Mouse (Mus musculus): ENCODE results near the gene Tab1. TPM values are rescaled to one million over a fixed set of nuclear protein-coding genes. Genes with fewer than 3 reads are reported as not detected.
A peak's percentile ranks its signal among the peaks of the same experiment; 100 is the strongest.

Tab1 gene
- total and polyA plus RNA-seq, 2 experiments from 2014 or later = 25.7 to 52.1 TPM

DNA sequence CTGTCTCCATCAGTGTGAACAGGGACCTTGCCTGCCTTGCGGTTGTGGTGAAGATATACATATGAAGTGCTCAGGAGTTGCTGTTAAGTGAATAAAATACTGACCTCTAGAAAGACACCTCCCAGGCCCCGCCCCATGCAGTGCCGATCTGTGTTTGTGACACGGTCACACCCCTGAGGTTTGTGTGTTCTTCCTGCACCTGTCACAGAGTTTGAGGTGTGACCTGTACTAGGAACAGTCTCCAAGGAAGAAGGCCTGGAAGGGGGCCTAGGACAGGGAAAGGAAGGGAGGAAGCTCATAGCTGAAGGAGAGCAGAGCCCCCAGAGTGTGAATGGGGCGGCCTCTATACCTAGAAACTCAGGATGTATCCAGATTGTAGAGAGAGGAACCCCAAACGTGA is 30.4 kb upstream of the Tab1 start:
- Histone ChIP-seq H3K27ac (ENCODE audit: low read depth, low read length) (no peak overlapping the region), H3K4me2 (ENCODE audit: low read depth) (no peak overlapping the region), H3K9me3 (ENCODE audit: low read length) (no peaks in the 10 kb centered on the region), H3K36me3 (ENCODE audit: insufficient read depth) (no peaks in the 10 kb centered on the region), H3K4me1 (ENCODE audit: insufficient read depth) (peaks cover 12% of the 10 kb centered on the region), H3K9ac (no peak overlapping the region), H3K4me3 (ENCODE audit: low read depth, low read length) (no peak overlapping the region), H3K27me3 (ENCODE audit: insufficient read depth, low read length) (no peaks in the 10 kb centered on the region)
- ATAC-seq = no peak
- TF ChIP-seq CTCF (IDR thresholded peaks at IDR 0.05; ENCODE audit: low read depth) = no peak
- no peak for DNase-seq
- 91% methylated on average over 6 of the region's 6 CpGs for WGBS

DNA sequence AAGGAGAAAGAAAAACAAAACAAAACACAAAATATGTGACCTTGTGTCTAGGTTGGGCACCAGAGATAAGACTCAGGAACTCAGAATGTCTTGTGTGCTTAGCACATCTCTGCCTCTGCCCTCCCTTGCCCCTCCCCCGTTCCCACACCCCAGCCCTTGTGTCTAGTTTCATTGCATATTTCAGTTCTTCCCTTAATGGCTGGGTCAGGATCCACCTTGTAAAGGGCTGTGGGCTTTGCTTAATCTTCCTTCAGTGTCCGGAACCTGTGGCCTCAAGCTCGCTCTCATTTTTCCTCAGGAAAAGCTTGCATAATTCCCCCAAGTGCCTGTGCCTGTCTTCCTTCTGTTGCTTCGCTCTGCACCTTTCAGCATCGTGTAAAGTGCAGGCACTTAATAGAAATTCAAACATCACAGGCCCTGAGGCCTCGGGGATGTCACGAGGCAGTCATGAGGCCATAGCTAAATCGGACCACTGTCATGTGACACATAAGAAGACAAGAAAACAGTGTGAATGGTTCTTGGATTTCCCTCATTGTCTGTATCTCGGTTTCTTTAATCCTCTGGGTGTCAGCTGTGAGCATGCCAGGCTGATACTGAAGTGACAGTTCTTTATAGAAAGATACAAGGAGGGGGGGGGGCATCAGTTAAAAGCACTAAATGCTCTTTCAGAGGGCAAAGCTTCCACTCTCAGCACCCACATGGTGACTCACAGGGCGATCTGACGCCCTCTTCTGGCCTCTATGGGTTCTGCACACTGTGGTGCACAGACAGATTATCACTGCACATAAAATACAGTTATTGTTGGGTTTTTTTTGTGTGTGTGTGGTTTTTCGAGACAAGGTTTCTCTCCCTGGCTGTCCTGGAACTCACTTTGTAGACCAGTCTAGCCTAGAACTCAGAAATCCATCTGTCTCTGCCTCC is 27.2 kb upstream of the Tab1 start:
- 70% methylated on average over 12 of the region's 12 CpGs for WGBS
- no peak overlapping the region for H3K4me2 ChIP-seq (ENCODE audit: low read depth)
- TF ChIP-seq CTCF (IDR thresholded peaks at IDR 0.05; ENCODE audit: low read depth) = peak; percentile 45; the same call in 1 of the 2 replicates
- ATAC-seq = peak; percentile 29; the same call in 1 of the 2 replicates
- H3K9ac ChIP-seq = 0 out of 2 replicates have a peak overlapping the region, but pooled peaks have one; percentile 18
- H3K4me1 ChIP-seq (ENCODE audit: insufficient read depth) = peaks cover 6% of the 10 kb centered on the region
- H3K9me3 ChIP-seq (ENCODE audit: low read length) = no peaks in the 10 kb centered on the region
- peaks cover 8% of the 10 kb centered on the region for H3K36me3 ChIP-seq (ENCODE audit: insufficient read depth)
- no peaks in the 10 kb centered on the region for H3K27me3 ChIP-seq (ENCODE audit: insufficient read depth, low read length)
- DNase-seq = no peak
- no peak overlapping the region for H3K4me3 ChIP-seq (ENCODE audit: low read depth, low read length)
- H3K27ac ChIP-seq (ENCODE audit: low read depth, low read length) = peak overlapping the region; percentile 5; the same call in 1 of the 2 replicates

DNA sequence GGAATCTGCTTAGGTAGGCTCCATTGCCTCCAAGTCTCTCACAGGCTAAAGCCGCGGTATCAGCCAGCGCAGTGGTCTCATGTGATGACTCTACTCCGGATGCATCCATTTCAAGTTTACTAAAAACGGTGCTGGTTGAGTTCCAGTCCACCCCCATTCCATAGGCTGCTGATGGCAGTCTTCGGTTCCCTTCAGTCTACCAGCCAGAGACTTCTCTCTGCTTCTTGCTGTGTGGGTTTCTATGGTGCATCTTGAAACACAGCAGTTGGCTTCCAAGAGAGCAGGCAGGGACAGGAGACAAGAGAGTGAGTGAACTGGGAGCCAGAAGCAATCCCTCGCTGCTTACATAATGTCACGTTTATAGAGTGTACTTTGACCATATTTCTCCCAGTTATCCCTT is 25.8 kb upstream of the Tab1 start:
- TF ChIP-seq CTCF (IDR thresholded peaks at IDR 0.05; ENCODE audit: low read depth) = no peak
- WGBS = 94% methylated on average over 8 of the region's 8 CpGs
- Histone ChIP-seq H3K9me3 (ENCODE audit: low read length) (no peaks in the 10 kb centered on the region), H3K4me3 (ENCODE audit: low read depth, low read length) (no peak overlapping the region), H3K36me3 (ENCODE audit: insufficient read depth) (peaks cover 22% of the 10 kb centered on the region), H3K4me2 (ENCODE audit: low read depth) (no peak overlapping the region), H3K27ac (ENCODE audit: low read depth, low read length) (no peak overlapping the region), H3K9ac (no peak overlapping the region), H3K27me3 (ENCODE audit: insufficient read depth, low read length) (no peaks in the 10 kb centered on the region), H3K4me1 (ENCODE audit: insufficient read depth) (no peaks in the 10 kb centered on the region)
- ATAC-seq = no peak
- DNase-seq = no peak

DNA sequence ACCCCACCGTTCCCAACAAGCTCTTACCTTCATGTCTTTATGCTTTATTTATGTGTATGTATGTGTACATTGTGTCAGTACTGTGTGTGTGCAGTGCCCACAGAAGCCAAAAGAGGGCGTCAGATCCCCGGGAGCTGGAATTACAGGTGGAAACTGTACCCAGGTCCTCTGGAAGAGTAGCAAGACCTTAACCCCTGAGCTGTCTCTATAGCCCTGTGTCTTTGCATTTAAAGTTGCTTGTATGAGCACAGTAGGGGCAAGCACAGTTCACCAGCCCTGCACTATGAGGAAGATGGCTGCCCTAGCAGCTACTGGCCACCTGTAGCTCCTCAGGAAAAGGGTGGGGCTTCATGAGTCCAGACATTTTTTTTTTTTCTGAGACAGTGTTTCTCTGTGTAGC is 25.4 kb upstream of the Tab1 start:
- 86% methylated on average over 3 of the region's 3 CpGs for WGBS
- no peaks in the 10 kb centered on the region for H3K9me3 ChIP-seq (ENCODE audit: low read length)
- no peak overlapping the region for H3K9ac ChIP-seq
- no peak for DNase-seq
- no peak overlapping the region for H3K4me3 ChIP-seq (ENCODE audit: low read depth, low read length)
- no peak for ATAC-seq
- no peak for TF ChIP-seq CTCF (IDR thresholded peaks at IDR 0.05; ENCODE audit: low read depth)
- peaks cover 27% of the 10 kb centered on the region for H3K36me3 ChIP-seq (ENCODE audit: insufficient read depth)
- no peak overlapping the region for H3K4me2 ChIP-seq (ENCODE audit: low read depth)
- H3K27me3 ChIP-seq (ENCODE audit: insufficient read depth, low read length) = no peaks in the 10 kb centered on the region
- H3K27ac ChIP-seq (ENCODE audit: low read depth, low read length) = no peak overlapping the region
- H3K4me1 ChIP-seq (ENCODE audit: insufficient read depth) = no peaks in the 10 kb centered on the region

DNA sequence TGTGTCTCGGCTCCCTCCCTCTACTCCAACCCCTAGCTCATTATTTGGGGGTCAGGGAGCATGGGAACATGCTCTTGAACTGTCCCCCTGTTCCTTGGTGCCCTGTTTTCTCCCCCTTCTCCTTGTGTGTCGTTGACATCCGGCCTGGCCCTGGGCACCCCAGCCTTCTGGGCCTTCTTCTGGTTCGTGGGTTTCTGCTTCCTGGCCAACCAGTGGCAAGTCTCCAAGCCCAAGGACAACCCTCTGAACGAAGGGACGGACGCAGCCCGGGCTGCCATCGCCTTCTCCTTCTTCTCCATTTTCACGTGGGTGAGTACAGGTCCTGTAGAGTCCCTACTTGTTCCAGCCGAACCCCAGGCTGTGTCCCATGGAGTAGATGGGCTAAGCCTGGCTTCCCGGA is 21.5 kb upstream of the Tab1 start:
- Histone ChIP-seq H3K4me1 (ENCODE audit: insufficient read depth) (no peaks in the 10 kb centered on the region), H3K9me3 (ENCODE audit: low read length) (no peaks in the 10 kb centered on the region), H3K4me2 (ENCODE audit: low read depth) (no peak overlapping the region), H3K4me3 (ENCODE audit: low read depth, low read length) (no peak overlapping the region), H3K27ac (ENCODE audit: low read depth, low read length) (no peak overlapping the region), H3K36me3 (ENCODE audit: insufficient read depth) (peaks cover 47% of the 10 kb centered on the region), H3K27me3 (ENCODE audit: insufficient read depth, low read length) (no peaks in the 10 kb centered on the region), H3K9ac (no peak overlapping the region)
- no peak for DNase-seq
- ATAC-seq = no peak
- WGBS = 88% methylated on average over 12 of the region's 12 CpGs
- no peak for TF ChIP-seq CTCF (IDR thresholded peaks at IDR 0.05; ENCODE audit: low read depth)

DNA sequence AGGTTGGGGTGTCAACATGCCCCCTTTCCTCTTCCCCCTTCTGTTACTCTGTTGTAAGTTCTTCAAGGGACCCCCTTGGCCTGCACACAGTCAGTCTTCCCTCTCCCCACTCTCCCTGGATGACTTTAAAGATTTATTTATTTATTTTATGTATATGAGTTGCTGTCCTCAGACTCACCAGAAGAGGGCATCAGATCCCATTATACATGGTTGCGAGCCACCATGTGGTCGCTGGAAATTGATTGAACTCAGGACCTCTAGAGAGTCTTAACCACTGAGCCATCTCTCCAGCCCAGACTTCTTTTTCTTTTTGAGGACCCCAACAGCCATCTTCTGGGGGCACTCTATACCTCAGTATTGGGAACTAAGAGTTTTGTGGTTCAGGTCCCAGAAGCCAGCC is 20.4 kb upstream of the Tab1 start:
- 54% methylated on average over 2 of the region's 2 CpGs for WGBS
- H3K4me1 ChIP-seq (ENCODE audit: insufficient read depth) = no peaks in the 10 kb centered on the region
- H3K27ac ChIP-seq (ENCODE audit: low read depth, low read length) = no peak overlapping the region
- H3K4me3 ChIP-seq (ENCODE audit: low read depth, low read length) = no peak overlapping the region
- no peak for DNase-seq
- no peak for ATAC-seq
- peaks cover 54% of the 10 kb centered on the region for H3K36me3 ChIP-seq (ENCODE audit: insufficient read depth)
- H3K9ac ChIP-seq = no peak overlapping the region
- TF ChIP-seq CTCF (IDR thresholded peaks at IDR 0.05; ENCODE audit: low read depth) = peak; percentile 42
- H3K4me2 ChIP-seq (ENCODE audit: low read depth) = no peak overlapping the region
- no peaks in the 10 kb centered on the region for H3K27me3 ChIP-seq (ENCODE audit: insufficient read depth, low read length)
- no peaks in the 10 kb centered on the region for H3K9me3 ChIP-seq (ENCODE audit: low read length)

DNA sequence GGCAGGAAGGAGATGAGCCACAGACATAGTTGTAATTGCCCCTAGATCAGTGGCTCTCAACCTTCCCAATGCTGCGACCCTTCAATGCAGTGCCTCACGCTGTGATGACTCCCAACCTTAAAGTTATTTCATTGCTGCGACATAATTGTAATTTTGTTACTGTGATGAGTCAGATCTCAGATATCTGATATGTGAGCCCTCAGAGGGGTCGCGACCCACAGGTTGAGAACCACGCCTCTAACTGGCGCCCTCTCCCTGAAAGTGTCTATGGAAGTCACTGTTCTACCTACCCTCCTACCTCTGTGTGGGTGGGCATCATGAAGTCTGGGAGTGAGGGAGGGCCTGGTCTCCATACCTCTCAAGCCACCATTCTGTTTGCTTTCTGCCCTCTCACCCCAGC is 18.5 kb upstream of the Tab1 start:
- H3K4me3 ChIP-seq (ENCODE audit: low read depth, low read length) = no peak overlapping the region
- 91% methylated on average over 7 of the region's 7 CpGs for WGBS
- no peak for ATAC-seq
- H3K36me3 ChIP-seq (ENCODE audit: insufficient read depth) = peaks cover 52% of the 10 kb centered on the region
- DNase-seq = no peak
- TF ChIP-seq CTCF (IDR thresholded peaks at IDR 0.05; ENCODE audit: low read depth) = no peak
- no peaks in the 10 kb centered on the region for H3K4me1 ChIP-seq (ENCODE audit: insufficient read depth)
- H3K9ac ChIP-seq = no peak overlapping the region
- H3K4me2 ChIP-seq (ENCODE audit: low read depth) = no peak overlapping the region
- H3K27me3 ChIP-seq (ENCODE audit: insufficient read depth, low read length) = no peaks in the 10 kb centered on the region
- H3K9me3 ChIP-seq (ENCODE audit: low read length) = no peaks in the 10 kb centered on the region
- H3K27ac ChIP-seq (ENCODE audit: low read depth, low read length) = no peak overlapping the region
